Mouse (Mus musculus) liver, embryonic 16.5 days (tissue): ENCODE results near the gene Zfx. TPM values are rescaled to one million over a fixed set of nuclear protein-coding genes. Genes with fewer than 3 reads are reported as not detected.

Experiments used
- ATAC-seq: fragments of 200-750 bp; cut with Nextera tagmentation; 2 replicates; pipeline ENCODE4 v1.8.0; 2017; ENCODE audit warnings: low read depth, mild to moderate bottlenecking, moderate number of reproducible peaks, moderate library complexity
- H3K27ac ChIP-seq: fragments of 300-500 bp; sonication (generic); 2 replicates; pipeline ENCODE4 v1.5.1; 2014; ENCODE audit warnings: mild to moderate bottlenecking, low read length
- H3K27me3 ChIP-seq: fragments of 300-500 bp; sonication (generic); 2 replicates; pipeline ENCODE4 v1.6.1; 2014; ENCODE audit warnings: low read depth, low read length, mixed read lengths; ENCODE audit not compliant: control insufficient read depth, insufficient read depth
- H3K36me3 ChIP-seq: fragments of 300-500 bp; sonication (generic); 2 replicates; pipeline ENCODE4 v1.6.1; 2014; ENCODE audit warnings: mild to moderate bottlenecking; ENCODE audit not compliant: control insufficient read depth, insufficient read depth
- H3K4me1 ChIP-seq: fragments of 300-500 bp; sonication (generic); 2 replicates; pipeline ENCODE4 v1.6.1; 2014; ENCODE audit warnings: low read depth, low read length, mixed read lengths; ENCODE audit not compliant: control insufficient read depth
- H3K4me2 ChIP-seq: fragments of 300-500 bp; sonication (generic); 2 replicates; pipeline ENCODE4 v1.6.1; 2014; ENCODE audit warnings: low read depth, low read length, mixed read lengths
- H3K4me3 ChIP-seq: fragments of 300-500 bp; sonication (generic); 2 replicates; pipeline ENCODE4 v1.5.1; 2014; ENCODE audit warnings: low read depth, mild to moderate bottlenecking, low read length
- H3K9ac ChIP-seq: fragments of 300-500 bp; sonication (generic); 2 replicates; pipeline ENCODE4 v1.6.1; 2014; ENCODE audit warnings: low read depth, low read length
- H3K9me3 ChIP-seq: fragments of 300-500 bp; sonication (generic); replicated peaks from 2 replicates; pipeline ENCODE4 v1.6.1; 2016; ENCODE audit warnings: low read length; ENCODE audit not compliant: control insufficient read depth
- WGBS: fragments of 180-500 bp; shearing (Covaris S2); extraction: QIAGEN DNeasy Blood & Tissue Kit; methylation state at CpG from one replicate; pipeline ENCODE4 v1.1.7; 2014; ENCODE audit not compliant: insufficient replicate concordance; 5-methylcytosine and 5-hydroxymethylcytosine counted together
- polyA plus RNA-seq: library from polyadenylated mRNA; unstranded; fragments of >200 nt; fragmentation: Nextera tagmentation; extraction: Ambion mirVana; gene quantifications from 2 replicates; pipeline ENCODE4 v1.2.1, GENCODE M21; 2015

Zfx gene
- polyA plus RNA-seq, 1 experiment from 2014 or later = 12.7 TPM

DNA sequence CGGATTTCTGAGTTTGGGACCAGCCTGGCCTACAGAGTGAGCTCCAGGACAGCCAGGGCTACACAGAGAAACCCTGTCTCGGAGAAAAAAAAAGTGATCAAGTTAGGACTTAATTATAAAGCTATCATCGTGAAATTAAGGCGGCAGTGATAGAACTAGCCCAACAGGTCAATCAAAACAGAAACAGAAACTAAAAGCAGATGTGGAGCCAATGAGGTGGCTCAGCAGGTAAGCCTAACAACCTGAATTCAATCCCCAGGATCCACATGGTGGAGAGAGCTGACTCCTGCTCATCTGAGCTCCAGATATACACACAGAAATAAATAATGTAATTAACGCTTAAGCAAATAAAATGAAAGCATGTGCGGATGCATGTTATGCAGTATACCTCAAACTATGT is 7.6 kb downstream of the Zfx start:
- Histone ChIP-seq H3K36me3 (no peaks in the 10 kb centered on the region), H3K27ac (no peak overlapping the region), H3K27me3 (no peaks in the 10 kb centered on the region), H3K4me1 (peaks cover 8% of the 10 kb centered on the region), H3K9me3 (no peaks in the 10 kb centered on the region), H3K9ac (no peak overlapping the region), H3K4me2 (no peak overlapping the region), H3K4me3 (no peak overlapping the region)
- WGBS = 67% methylated on average over 6 of the region's 6 CpGs
- ATAC-seq = no peak

DNA sequence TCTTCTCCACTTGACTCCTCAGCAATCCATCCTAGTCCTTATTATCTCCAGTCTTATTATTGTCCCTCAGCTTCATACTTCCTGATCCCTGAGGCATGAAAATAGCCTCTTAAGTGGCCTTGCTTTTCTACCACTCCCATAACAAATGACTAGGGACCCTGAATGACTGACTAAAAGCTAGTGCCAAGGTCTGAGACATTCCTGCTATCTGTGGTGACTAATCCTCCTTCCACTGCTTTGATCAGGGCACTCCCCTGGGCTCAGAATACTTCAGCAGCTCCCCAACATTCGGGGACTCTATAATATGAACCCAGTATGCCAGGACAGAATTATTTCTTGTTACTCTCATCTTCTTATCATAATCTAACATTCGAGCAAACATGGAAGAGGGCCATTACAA is 17.5 kb downstream of the Zfx start:
- no peaks in the 10 kb centered on the region for H3K36me3 ChIP-seq
- H3K9me3 ChIP-seq = no peaks in the 10 kb centered on the region
- no peaks in the 10 kb centered on the region for H3K4me1 ChIP-seq
- ATAC-seq = no peak
- H3K27ac ChIP-seq = no peak overlapping the region
- WGBS = 48% methylated on average over 2 of the region's 2 CpGs
- no peak overlapping the region for H3K4me2 ChIP-seq
- no peak overlapping the region for H3K9ac ChIP-seq
- no peak overlapping the region for H3K4me3 ChIP-seq
- no peaks in the 10 kb centered on the region; the same call in 1 of the 2 replicates for H3K27me3 ChIP-seq

DNA sequence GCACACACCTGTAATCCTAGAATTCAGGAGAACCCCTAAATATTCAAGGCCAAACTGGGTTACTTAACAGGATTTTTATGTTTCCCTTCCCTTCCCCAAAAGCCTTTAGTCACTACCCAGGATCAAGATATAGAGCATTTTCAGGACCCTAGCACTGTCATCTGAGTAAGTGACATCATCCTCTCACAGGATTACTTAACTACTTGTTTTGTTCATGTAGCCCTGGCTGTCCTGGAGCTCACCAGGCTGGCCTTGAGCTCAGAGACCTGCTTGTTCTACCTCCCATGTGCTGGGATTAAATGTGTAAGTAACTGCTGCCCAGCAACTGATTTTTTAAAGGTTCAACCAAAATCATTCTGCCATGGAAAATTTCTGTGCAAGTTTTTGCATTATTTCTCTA is 20.6 kb downstream of the Zfx start:
- H3K27ac ChIP-seq = no peak overlapping the region
- no peaks in the 10 kb centered on the region for H3K9me3 ChIP-seq
- no peak overlapping the region for H3K4me3 ChIP-seq
- ATAC-seq = no peak
- H3K4me2 ChIP-seq = no peak overlapping the region
- no peak overlapping the region for H3K9ac ChIP-seq
- no peaks in the 10 kb centered on the region for H3K4me1 ChIP-seq
- H3K36me3 ChIP-seq = no peaks in the 10 kb centered on the region
- H3K27me3 ChIP-seq = no peaks in the 10 kb centered on the region; the same call in 1 of the 2 replicates

DNA sequence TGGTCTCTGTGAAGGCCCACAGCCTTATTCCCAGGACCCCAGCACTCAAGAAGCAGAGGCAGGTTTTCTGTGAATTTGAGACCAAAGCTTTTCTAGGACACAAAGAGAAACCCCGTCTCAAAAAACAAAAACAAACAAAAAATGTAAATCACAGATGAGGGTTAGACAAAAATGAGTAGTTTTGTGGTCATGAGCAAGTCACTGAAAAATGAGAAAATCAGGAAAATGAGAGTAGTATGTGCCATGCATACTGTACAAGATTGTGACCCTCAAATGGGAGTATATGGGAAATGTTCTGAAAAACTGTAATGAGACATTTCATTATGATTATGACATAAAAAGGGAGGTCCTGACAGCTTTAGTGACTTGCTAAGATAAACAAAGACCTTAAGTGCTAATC is 22.9 kb downstream of the Zfx start:
- Histone ChIP-seq H3K4me3 (no peak overlapping the region), H3K9ac (no peak overlapping the region), H3K4me2 (no peak overlapping the region), H3K27ac (no peak overlapping the region), H3K9me3 (no peaks in the 10 kb centered on the region), H3K4me1 (no peaks in the 10 kb centered on the region), H3K36me3 (no peaks in the 10 kb centered on the region; the same call in 1 of the 2 replicates), H3K27me3 (no peaks in the 10 kb centered on the region; the same call in 1 of the 2 replicates)
- 64% methylated on average over 1 of the region's 1 CpGs for WGBS
- ATAC-seq = no peak

DNA sequence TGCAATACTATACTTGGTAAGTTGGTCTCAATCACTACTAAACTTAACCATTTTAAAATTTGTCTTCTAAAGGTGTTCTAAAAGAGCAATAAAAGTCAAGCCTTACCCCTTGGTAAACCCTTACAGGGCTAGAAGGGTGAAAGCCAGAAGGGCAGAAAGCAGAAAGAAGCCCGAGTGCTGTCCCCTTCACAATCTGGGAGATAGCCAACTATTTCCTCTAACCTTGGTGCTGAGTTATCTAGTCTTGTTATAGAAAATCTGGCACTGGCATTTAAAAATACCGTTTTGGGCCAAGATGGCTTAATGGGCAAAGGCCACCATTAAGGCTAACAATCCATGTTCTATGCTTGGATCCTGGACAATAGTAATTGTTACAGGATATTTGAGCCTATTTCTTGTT is 32.5 kb downstream of the Zfx start:
- WGBS = 69% methylated on average over 2 of the region's 2 CpGs
- H3K9me3 ChIP-seq = no peaks in the 10 kb centered on the region
- H3K4me1 ChIP-seq = no peaks in the 10 kb centered on the region
- no peak overlapping the region for H3K9ac ChIP-seq
- no peaks in the 10 kb centered on the region for H3K36me3 ChIP-seq
- no peak overlapping the region for H3K4me3 ChIP-seq
- no peak for ATAC-seq
- H3K4me2 ChIP-seq = no peak overlapping the region
- H3K27ac ChIP-seq = no peak overlapping the region
- no peaks in the 10 kb centered on the region; the same call in 1 of the 2 replicates for H3K27me3 ChIP-seq

DNA sequence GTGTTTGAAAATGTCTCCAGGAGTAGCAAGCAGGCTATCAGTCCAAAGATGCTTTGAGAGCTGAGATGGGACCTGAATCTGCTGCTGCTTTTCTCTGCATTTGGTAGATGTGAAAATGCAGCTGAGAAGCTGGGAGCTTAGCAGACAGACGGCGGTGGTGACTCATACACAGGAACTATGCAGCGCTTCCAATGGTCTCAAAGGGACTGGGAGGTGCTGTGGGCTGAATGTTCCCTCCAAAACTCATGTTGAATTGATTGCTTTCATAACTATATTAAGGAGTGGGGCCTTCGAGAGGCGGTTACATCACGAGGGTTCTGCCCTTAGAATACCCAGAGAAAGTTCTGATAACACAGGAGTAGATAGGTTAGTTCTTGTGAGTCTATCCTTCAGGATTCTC is 62.3 kb downstream of the Zfx start:
- Histone ChIP-seq H3K27ac (no peak overlapping the region), H3K4me2 (peak overlapping the region; percentile 42), H3K9me3 (no peaks in the 10 kb centered on the region), H3K4me3 (no peak overlapping the region), H3K27me3 (no peaks in the 10 kb centered on the region; the same call in 1 of the 2 replicates), H3K9ac (no peak overlapping the region), H3K4me1 (no peaks in the 10 kb centered on the region), H3K36me3 (no peaks in the 10 kb centered on the region)
- 32% methylated on average over 6 of the region's 6 CpGs for WGBS
- no peak for ATAC-seq

DNA sequence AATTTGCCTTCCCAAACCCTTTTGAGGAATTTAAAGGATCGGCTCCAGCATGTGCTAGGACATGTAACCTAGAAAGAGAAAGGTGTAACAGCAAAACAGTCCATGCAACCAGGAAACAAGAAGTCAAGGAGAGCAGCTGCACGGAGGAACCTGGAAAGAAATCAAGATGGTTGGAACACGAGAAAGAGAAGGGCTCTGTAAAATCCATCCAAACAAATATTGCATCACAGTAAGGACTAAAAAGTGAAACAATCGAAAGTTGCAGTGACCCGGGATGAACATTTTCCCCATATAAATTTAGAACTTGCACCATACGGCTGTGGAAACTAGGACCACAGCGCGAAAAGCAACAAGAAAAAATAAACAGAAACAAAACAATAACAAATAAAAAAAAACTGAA is 62.8 kb downstream of the Zfx start:
- no peaks in the 10 kb centered on the region; the same call in 1 of the 2 replicates for H3K27me3 ChIP-seq
- no peak overlapping the region for H3K4me3 ChIP-seq
- H3K36me3 ChIP-seq = no peaks in the 10 kb centered on the region
- 43% methylated on average over 8 of the region's 8 CpGs for WGBS
- no peaks in the 10 kb centered on the region for H3K9me3 ChIP-seq
- H3K9ac ChIP-seq = no peak overlapping the region
- no peak overlapping the region for H3K27ac ChIP-seq
- H3K4me2 ChIP-seq = peak overlapping the region; percentile 42
- ATAC-seq = no peak
- H3K4me1 ChIP-seq = no peaks in the 10 kb centered on the region

DNA sequence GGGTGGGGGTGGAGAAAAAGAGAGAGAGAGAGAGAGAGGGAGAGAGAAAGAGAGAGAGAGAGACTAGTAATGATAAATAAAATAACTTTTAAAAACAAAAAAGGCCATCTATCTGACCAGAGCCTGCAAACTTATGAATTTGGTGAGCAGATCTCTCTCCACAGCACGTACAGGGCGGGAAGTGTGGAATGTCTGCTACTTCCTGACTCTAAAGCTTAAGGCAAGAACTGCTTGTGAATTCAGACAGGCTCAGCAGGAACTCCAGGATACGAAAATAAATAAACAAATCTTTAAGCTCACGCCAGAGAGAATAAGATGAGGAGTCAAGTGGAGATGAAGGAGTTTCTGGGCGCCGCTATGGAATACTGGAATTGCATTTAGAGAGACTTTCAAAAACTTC is 64.8 kb downstream of the Zfx start:
- H3K4me2 ChIP-seq = no peak overlapping the region
- H3K9me3 ChIP-seq = no peaks in the 10 kb centered on the region
- H3K4me3 ChIP-seq = no peak overlapping the region
- H3K27me3 ChIP-seq = no peaks in the 10 kb centered on the region; the same call in 1 of the 2 replicates
- no peak overlapping the region for H3K9ac ChIP-seq
- WGBS = 43% methylated on average over 6 of the region's 6 CpGs
- no peaks in the 10 kb centered on the region for H3K4me1 ChIP-seq
- no peak overlapping the region for H3K27ac ChIP-seq
- no peaks in the 10 kb centered on the region for H3K36me3 ChIP-seq
- ATAC-seq = no peak

DNA sequence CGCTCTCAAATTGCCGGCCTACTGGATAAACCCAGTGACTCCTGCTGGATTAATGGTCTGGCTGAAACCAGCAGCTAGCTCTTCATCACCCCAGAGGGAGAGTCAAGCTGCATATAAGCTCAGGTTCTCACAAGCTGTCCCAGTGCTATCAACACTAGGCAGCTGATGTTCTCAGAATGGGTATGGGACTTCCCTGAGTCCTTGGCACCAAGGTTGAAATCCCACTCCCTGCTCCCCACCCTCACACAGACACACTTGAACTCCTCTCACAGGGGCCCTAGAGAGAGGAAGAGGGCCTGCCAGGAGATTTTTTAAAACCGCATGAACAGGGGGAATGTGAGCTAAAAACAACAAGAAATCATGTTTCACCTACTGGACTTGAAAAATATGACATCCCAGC is 74.5 kb downstream of the Zfx start:
- H3K9me3 ChIP-seq = no peaks in the 10 kb centered on the region

More for the DNA sequence above, 74.5 kb downstream of the Zfx start:
- ATAC-seq = no peak
- Histone ChIP-seq H3K27me3 (peaks cover 7% of the 10 kb centered on the region; the same call in 1 of the 2 replicates), H3K4me2 (no peak overlapping the region), H3K4me3 (no peak overlapping the region), H3K36me3 (no peaks in the 10 kb centered on the region), H3K4me1 (no peaks in the 10 kb centered on the region), H3K27ac (no peak overlapping the region), H3K9ac (no peak overlapping the region)
- 60% methylated on average over 3 of the region's 3 CpGs for WGBS
